Mouse (Mus musculus) heart, embryonic 15.5 days (tissue): ENCODE results near the gene Alox8. TPM values are rescaled to one million over a fixed set of nuclear protein-coding genes. Genes with fewer than 3 reads are reported as not detected.

Experiments
- ATAC-seq: fragments of 200-750 bp; cut with Nextera tagmentation; replicated peaks from 2 replicates; pipeline ENCODE4 v1.8.0; 2017; ENCODE audit warnings: low read depth, moderate TSS enrichment; ENCODE audit not compliant: insufficient number of reproducible peaks, insufficient read depth, low FRiP score
- H3K27ac ChIP-seq: fragments of 300-500 bp; sonication (generic); 2 replicates; pipeline ENCODE4 v1.5.1; 2015; ENCODE audit warnings: mild to moderate bottlenecking, inconsistent platforms
- H3K27me3 ChIP-seq: fragments of 300-500 bp; sonication (generic); 2 replicates; pipeline ENCODE4 v1.6.1; 2015; ENCODE audit warnings: inconsistent platforms
- H3K36me3 ChIP-seq: fragments of 300-500 bp; sonication (generic); 2 replicates; pipeline ENCODE4 v1.6.1; 2015; ENCODE audit warnings: mild to moderate bottlenecking, inconsistent platforms
- H3K4me1 ChIP-seq: fragments of 300-500 bp; sonication (generic); replicated peaks from 2 replicates; pipeline ENCODE4 v1.6.1; 2015; ENCODE audit warnings: inconsistent platforms
- H3K4me2 ChIP-seq: fragments of 300-500 bp; sonication (generic); 2 replicates; pipeline ENCODE4 v1.6.1; 2015; ENCODE audit warnings: inconsistent platforms, mild to moderate bottlenecking, moderate library complexity
- H3K4me3 ChIP-seq: fragments of 300-500 bp; sonication (generic); 2 replicates; pipeline ENCODE4 v1.5.1; 2015; ENCODE audit warnings: mild to moderate bottlenecking, inconsistent platforms
- H3K9ac ChIP-seq: fragments of 300-500 bp; sonication (generic); 2 replicates; pipeline ENCODE4 v1.6.1; 2015; ENCODE audit warnings: mild to moderate bottlenecking, inconsistent platforms
- H3K9me3 ChIP-seq: fragments of 300-500 bp; sonication (generic); replicated peaks from 2 replicates; pipeline ENCODE4 v1.6.1; 2016; ENCODE audit warnings: inconsistent platforms
- WGBS: fragments of 180-500 bp; shearing (Covaris S2); methylation state at CpG from one replicate; pipeline ENCODE4 v1.1.7; 2015; ENCODE audit warnings: mixed read lengths; 5-methylcytosine and 5-hydroxymethylcytosine counted together
- polyA plus RNA-seq: library from polyadenylated mRNA; unstranded; fragments of >200 nt; fragmentation: Nextera tagmentation; extraction: Ambion mirVana; gene quantifications from 2 replicates; pipeline ENCODE4 v1.2.1, GENCODE M21; 2015

The Alox8 gene
- polyA plus RNA-seq, 1 experiment from 2014 or later = 1.9 TPM

DNA sequence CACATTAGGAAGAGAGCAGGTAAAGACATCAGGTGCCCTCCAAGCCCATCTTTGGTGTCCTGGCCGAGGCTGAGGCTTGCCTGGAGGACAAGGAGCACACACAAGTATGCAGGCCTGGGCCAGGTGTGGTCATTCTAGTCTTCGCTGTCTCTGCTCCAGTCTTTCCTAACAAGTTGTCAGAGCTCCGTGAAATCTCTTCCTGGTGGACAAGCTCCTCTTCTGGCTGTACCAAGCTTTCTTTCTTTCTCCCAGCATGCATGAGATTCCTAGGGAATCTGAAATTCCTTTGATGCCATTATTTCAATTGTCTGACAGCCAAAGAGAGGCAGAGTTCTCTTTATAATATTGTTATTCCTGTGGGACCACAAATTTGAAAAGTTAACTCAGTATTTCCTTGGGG lies 18.1 kb downstream of the Alox8 start:
- Histone ChIP-seq H3K27me3 (no peaks in the 10 kb centered on the region), H3K9me3 (no peaks in the 10 kb centered on the region), H3K4me2 (no peak overlapping the region), H3K4me3 (no peak overlapping the region), H3K36me3 (no peaks in the 10 kb centered on the region), H3K9ac (no peak overlapping the region), H3K27ac (no peak overlapping the region), H3K4me1 (peaks cover 5% of the 10 kb centered on the region)
- ATAC-seq = no peak
- WGBS = 42% methylated on average over 3 of the region's 3 CpGs

GRCm38 (mm10) chr11:69178525-69178924 lies 19.1 kb downstream of the Alox8 start:
- H3K9ac ChIP-seq = no peak overlapping the region
- ATAC-seq = no peak
- no peaks in the 10 kb centered on the region for H3K27me3 ChIP-seq
- H3K4me1 ChIP-seq = peaks cover 5% of the 10 kb centered on the region
- H3K4me3 ChIP-seq = no peak overlapping the region
- no peaks in the 10 kb centered on the region for H3K9me3 ChIP-seq
- no peak overlapping the region for H3K4me2 ChIP-seq
- H3K36me3 ChIP-seq = no peaks in the 10 kb centered on the region
- H3K27ac ChIP-seq = no peak overlapping the region
- WGBS = 81% methylated on average over 3 of the region's 3 CpGs

- Histone ChIP-seq H3K4me3 (no peak overlapping the region), H3K27me3 (0 out of 2 replicates have a peak, but pooled peaks cover under 1% of the 10 kb centered on the region), H3K9me3 (no peaks in the 10 kb centered on the region), H3K4me2 (no peak overlapping the region), H3K4me1 (peaks cover 5% of the 10 kb centered on the region), H3K27ac (no peak overlapping the region), H3K9ac (no peak overlapping the region), H3K36me3 (no peaks in the 10 kb centered on the region)
- no peak for ATAC-seq
- 74% methylated on average over 7 of the region's 7 CpGs for WGBS
Measured at GRCm38 (mm10) chr11:69174722-69175121, 22.9 kb downstream of the Alox8 start.

- Histone ChIP-seq H3K9ac (no peak overlapping the region), H3K9me3 (no peaks in the 10 kb centered on the region), H3K27ac (no peak overlapping the region), H3K4me1 (no peaks in the 10 kb centered on the region; the same call in 1 of the 2 replicates), H3K27me3 (0 out of 2 replicates have a peak, but pooled peaks cover 4% of the 10 kb centered on the region), H3K4me3 (no peak overlapping the region), H3K4me2 (no peak overlapping the region), H3K36me3 (no peaks in the 10 kb centered on the region)
- 83% methylated on average over 2 of the region's 2 CpGs for WGBS
- no peak for ATAC-seq
Measured at GRCm38 (mm10) chr11:69172606-69173005, 25.0 kb downstream of the Alox8 start.

GRCm38 (mm10) chr11:69171626-69172025 lies 26.0 kb downstream of the Alox8 start:
- H3K9me3 ChIP-seq = no peaks in the 10 kb centered on the region
- no peak overlapping the region for H3K27ac ChIP-seq
- H3K27me3 ChIP-seq = peaks cover 12% of the 10 kb centered on the region; the same call in 1 of the 2 replicates
- 28% methylated on average over 7 of the region's 7 CpGs for WGBS
- H3K4me1 ChIP-seq = no peaks in the 10 kb centered on the region; the same call in 1 of the 2 replicates
- no peak overlapping the region for H3K4me2 ChIP-seq
- no peak overlapping the region for H3K9ac ChIP-seq
- H3K4me3 ChIP-seq = no peak overlapping the region
- no peaks in the 10 kb centered on the region for H3K36me3 ChIP-seq
- 0 out of 2 replicates have a peak, but pooled peaks have one; percentile 24 for ATAC-seq

DNA sequence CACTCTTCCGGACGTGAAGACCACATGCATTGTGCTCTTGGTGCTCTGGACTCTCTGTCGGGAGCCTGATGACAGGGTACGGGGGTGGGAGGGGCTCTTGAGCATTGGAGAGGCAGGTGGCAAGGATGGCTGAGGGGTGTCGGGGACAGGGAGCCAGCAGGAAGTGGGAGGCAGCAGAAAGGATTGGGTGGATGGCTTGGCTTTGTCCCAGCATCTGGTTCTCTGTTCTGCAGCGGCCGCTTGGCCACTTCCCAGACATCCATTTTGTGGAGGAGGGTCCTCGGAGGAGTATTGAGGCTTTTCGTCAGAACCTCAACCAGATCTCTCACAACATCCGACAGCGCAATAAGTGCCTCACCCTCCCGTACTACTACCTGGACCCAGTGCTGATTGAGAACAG lies 28.3 kb downstream of the Alox8 start:
- Histone ChIP-seq H3K9me3 (no peaks in the 10 kb centered on the region), H3K4me1 (no peaks in the 10 kb centered on the region), H3K36me3 (no peaks in the 10 kb centered on the region), H3K27ac (no peak overlapping the region), H3K9ac (no peak overlapping the region), H3K4me3 (no peak overlapping the region), H3K4me2 (no peak overlapping the region), H3K27me3 (peaks cover 24% of the 10 kb centered on the region)
- no peak for ATAC-seq
- 76% methylated on average over 12 of the region's 12 CpGs for WGBS

DNA sequence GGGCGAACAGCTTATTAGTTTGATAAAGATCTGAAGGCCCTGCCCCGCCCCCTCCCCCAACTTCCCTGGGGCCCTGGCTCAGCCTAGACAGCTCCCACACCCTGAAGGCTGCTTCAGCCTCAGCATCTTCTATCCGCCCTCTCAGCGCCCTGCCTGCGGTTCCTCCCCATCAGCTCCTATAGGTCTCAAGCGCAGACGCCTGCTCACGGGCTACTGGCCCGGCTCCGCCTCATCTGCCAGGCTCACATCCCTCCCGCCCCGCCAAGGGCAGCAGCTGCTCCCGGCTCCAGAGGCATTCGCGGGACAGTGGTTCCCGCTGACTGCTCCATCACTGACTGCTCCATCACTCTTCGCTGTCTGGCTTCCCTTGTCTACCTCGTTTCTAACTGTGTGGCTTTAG lies 40.8 kb downstream of the Alox8 start, which contains the start of gene Alox12b:
TSS of gene Alox12b (plus strand) at position 190 of the 400 bp plus-strand sequence.
- Histone ChIP-seq H3K27ac (no peak within 1 kb of the TSS), H3K4me3 (no peak within 1 kb of the TSS), H3K9ac (no peak within 1 kb of the TSS), H3K36me3 (no peaks in the 10 kb centered on the region), H3K4me2 (peak within 1 kb of the TSS; percentile 18; the same call in 1 of the 2 replicates), H3K9me3 (no peaks in the 10 kb centered on the region), H3K27me3 (peaks cover 72% of the 10 kb centered on the region), H3K4me1 (peaks cover 5% of the 10 kb centered on the region; the same call in 1 of the 2 replicates)
- WGBS = 4% methylated on average over 18 of the region's 18 CpGs
- ATAC-seq = no peak; the same call in 1 of the 2 replicates

DNA sequence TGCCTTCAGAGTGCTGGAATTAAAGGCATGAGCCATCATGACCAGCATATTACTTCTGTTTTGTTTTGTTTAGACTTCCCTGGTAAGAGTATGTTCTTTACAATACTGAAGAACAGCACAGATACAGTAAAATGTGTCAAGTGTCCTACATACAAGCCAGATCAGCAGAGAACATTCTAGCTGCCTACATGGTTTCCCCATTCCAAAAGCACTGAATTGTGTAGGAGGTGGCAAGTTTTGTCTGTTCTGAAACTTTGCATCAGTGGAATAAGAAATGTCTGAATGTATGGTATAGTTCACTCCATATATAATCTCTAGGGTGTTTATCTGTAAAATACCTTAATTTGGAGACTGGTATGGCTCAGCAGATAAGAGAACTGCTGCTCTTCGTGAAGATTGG lies 42.3 kb downstream of the Alox8 start:
- H3K4me3 ChIP-seq = no peak overlapping the region
- peaks cover 78% of the 10 kb centered on the region for H3K27me3 ChIP-seq
- no peak for ATAC-seq
- H3K9ac ChIP-seq = no peak overlapping the region
- H3K9me3 ChIP-seq = no peaks in the 10 kb centered on the region
- no peak overlapping the region for H3K4me2 ChIP-seq
- no peak overlapping the region for H3K27ac ChIP-seq
- H3K36me3 ChIP-seq = no peaks in the 10 kb centered on the region
- peaks cover 11% of the 10 kb centered on the region for H3K4me1 ChIP-seq
- 38% methylated on average over 1 of the region's 1 CpGs for WGBS

- peaks cover 14% of the 10 kb centered on the region for H3K4me1 ChIP-seq
- 84% methylated on average over 8 of the region's 8 CpGs for WGBS
- H3K27me3 ChIP-seq = peaks cover 68% of the 10 kb centered on the region
- H3K9ac ChIP-seq = no peak overlapping the region
- no peaks in the 10 kb centered on the region for H3K9me3 ChIP-seq
- no peaks in the 10 kb centered on the region for H3K36me3 ChIP-seq
- no peak for ATAC-seq
- no peak overlapping the region for H3K4me2 ChIP-seq
- H3K27ac ChIP-seq = no peak overlapping the region
- H3K4me3 ChIP-seq = no peak overlapping the region
Measured at GRCm38 (mm10) chr11:69153831-69154230, 43.8 kb downstream of the Alox8 start.

DNA sequence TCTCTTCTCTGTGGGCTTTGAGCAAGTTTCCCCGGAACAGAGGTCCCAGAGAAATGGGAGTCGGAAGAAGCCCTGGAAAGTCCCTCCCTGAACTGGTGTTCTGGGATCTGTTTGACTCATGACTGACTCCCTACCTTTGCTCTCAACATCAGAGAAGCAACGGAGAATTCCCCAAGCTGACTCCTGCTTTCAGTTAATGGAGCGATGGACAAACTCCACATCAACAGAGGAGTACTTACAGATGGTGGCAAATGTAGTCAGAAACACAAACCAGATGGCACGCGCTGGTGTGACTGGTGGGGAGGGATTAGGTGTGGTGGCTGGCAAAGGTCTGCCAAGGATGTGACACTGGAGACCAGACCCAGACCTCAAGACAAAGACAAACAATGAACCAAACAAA lies 46.6 kb downstream of the Alox8 start:
- no peak for ATAC-seq
- Histone ChIP-seq H3K4me1 (peaks cover 8% of the 10 kb centered on the region), H3K27me3 (peaks cover 40% of the 10 kb centered on the region), H3K9me3 (no peaks in the 10 kb centered on the region), H3K9ac (0 out of 2 replicates have a peak overlapping the region, but pooled peaks have one; percentile 29), H3K4me2 (peak overlapping the region; percentile 53), H3K4me3 (peak overlapping the region; percentile 23), H3K36me3 (no peaks in the 10 kb centered on the region), H3K27ac (no peak overlapping the region)
- 56% methylated on average over 6 of the region's 6 CpGs for WGBS

DNA sequence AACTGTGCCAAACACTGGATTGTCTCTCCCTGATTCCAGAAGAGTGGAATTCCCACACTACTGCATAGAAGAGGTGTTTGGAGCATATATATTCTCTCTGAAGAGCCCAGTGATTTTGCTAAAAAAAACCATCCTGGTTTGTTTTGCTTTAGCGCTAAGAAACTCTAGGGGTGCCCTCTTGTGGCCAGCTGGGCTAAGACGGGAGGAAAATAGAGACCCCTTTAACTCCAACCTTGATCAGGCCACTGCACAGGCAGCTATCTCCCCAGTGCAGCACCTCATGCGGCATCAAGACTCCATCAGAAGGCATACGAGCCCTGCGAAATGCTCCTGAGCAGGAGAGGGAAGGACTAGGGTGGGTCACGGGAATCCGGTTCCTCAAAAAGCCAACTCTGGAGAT lies 47.2 kb downstream of the Alox8 start:
- peaks cover 8% of the 10 kb centered on the region for H3K4me1 ChIP-seq
- H3K27ac ChIP-seq = no peak overlapping the region
- 6% methylated on average over 7 of the region's 7 CpGs for WGBS
- peak overlapping the region; percentile 29; the same call in 1 of the 2 replicates for H3K9ac ChIP-seq
- ATAC-seq = no peak
- H3K36me3 ChIP-seq = no peaks in the 10 kb centered on the region
- peak overlapping the region; percentile 53 for H3K4me2 ChIP-seq
- peaks cover 38% of the 10 kb centered on the region for H3K27me3 ChIP-seq
- peak overlapping the region; percentile 23 for H3K4me3 ChIP-seq
- H3K9me3 ChIP-seq = no peaks in the 10 kb centered on the region

DNA sequence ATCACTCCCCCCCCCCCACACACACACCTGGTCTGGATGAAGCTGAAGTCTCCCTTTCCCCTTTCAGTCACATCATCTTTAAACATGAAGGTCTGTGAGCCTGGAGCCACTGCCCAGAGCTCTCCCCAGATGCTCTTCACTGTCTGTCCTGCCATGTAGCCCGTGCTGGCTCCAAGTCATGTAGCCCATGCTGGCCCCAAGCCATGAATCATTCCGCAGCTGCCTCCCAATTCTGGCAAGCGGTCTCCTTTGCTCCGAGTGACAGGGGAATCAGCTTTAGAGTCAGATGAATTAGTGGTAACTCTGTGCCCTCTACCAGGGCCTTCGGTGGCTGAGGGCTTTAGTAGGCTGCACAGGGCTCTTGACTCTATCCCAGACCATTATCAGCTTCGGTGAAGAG lies 47.9 kb downstream of the Alox8 start:
- no peak overlapping the region for H3K27ac ChIP-seq
- peaks cover 32% of the 10 kb centered on the region for H3K27me3 ChIP-seq
- no peak overlapping the region for H3K4me2 ChIP-seq
- whole genome bisulfite sequencing = 38% methylated on average over 6 of the region's 6 CpGs
- no peak overlapping the region for H3K4me3 ChIP-seq
- peaks cover 8% of the 10 kb centered on the region for H3K4me1 ChIP-seq
- no peak for ATAC-seq
- H3K9me3 ChIP-seq = no peaks in the 10 kb centered on the region
- H3K9ac ChIP-seq = no peak overlapping the region
- no peaks in the 10 kb centered on the region for H3K36me3 ChIP-seq
